Comparison of ENCODE assay signal across 8 mouse cellular contexts in the genomic region with DNA sequence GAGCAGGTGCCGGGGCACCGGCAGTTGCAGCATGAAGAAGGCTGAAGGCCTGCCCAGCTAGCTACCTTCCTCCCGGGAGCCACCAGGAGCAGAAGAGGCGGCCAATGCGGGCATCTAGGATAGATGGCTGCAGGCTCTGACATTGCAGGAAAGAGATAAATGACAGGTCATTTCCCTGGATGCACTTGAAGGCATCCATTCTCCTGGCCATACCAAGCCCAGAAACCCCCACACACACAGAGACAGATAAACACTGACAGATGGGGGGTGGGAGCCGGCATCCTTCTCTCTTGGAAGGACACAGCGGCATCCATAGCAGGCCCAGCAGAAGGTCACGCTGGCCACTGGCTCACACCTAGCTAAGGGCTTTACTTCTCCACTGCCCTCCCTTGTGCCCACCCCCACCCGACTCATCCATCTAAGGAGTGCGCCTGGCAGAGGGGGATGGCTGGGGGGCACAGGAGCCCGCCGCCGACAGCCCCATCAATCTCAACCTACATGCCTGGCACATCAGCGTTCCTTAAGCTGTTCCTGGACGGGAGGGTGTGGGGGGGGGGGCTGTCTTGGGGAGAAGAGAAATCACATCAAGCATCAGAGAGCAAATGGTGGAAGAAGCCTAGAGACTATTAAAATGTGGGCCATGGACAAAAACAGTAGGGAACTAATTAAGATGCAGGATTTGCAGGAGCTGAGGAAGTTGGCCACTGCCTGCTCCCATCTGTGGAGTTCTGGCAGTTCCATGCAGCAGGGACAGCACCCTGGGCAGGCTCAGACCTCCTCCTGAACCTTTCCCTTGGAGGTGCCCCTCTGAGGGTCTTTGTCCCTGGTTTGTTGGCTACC.
DNase-seq lines count a peak whose midpoint lies in the region; ATAC-seq lines count a peak whose summit lies in the region.

No protein-coding gene starts in this region.

- H3K9ac ChIP-seq in midbrain, embryonic 14.5 days (replicated peaks; ENCODE audit: low read length) = no peak overlapping the region
- no peak overlapping the region for H3K9ac ChIP-seq in midbrain, embryonic 15.5 days
- no peak overlapping the region for H3K9ac ChIP-seq in forebrain, embryonic 15.5 days (replicated peaks)

- WGBS in midbrain, embryonic 14.5 days = 62% methylated on average over 15 of the region's 15 CpGs
- 61% methylated on average over 15 of the region's 15 CpGs for WGBS in midbrain, embryonic 15.5 days
- WGBS in forebrain, embryonic 15.5 days = 67% methylated on average over 15 of the region's 15 CpGs

- peaks cover 27% of the 10 kb centered on the region for H3K4me1 ChIP-seq in midbrain, embryonic 14.5 days (ENCODE audit: control insufficient read depth, insufficient read depth, low read length)
- peaks cover 22% of the 10 kb centered on the region for H3K4me1 ChIP-seq in midbrain, embryonic 15.5 days
- peaks cover 26% of the 10 kb centered on the region for H3K4me1 ChIP-seq in forebrain, embryonic 15.5 days

- no peak overlapping the region for H3K4me3 ChIP-seq in midbrain, embryonic 14.5 days (replicated peaks; ENCODE audit: low read depth, low read length)
- no peak overlapping the region for H3K4me3 ChIP-seq in midbrain, embryonic 15.5 days
- no peak overlapping the region for H3K4me3 ChIP-seq in forebrain, embryonic 15.5 days

- H3K27me3 ChIP-seq in midbrain, embryonic 14.5 days (ENCODE audit: control insufficient read depth, insufficient read depth, low read length) = no peaks in the 10 kb centered on the region
- H3K27me3 ChIP-seq in midbrain, embryonic 15.5 days (replicated peaks) = no peaks in the 10 kb centered on the region
- no peaks in the 10 kb centered on the region for H3K27me3 ChIP-seq in forebrain, embryonic 15.5 days

- peak overlapping the region; percentile 32; the same call in 1 of the 2 replicates for H3K27ac ChIP-seq in midbrain, embryonic 14.5 days (replicated peaks; ENCODE audit: low read depth, low read length)
- H3K27ac ChIP-seq in midbrain, embryonic 15.5 days = no peak overlapping the region
- peak overlapping the region; percentile 53 for H3K27ac ChIP-seq in forebrain, embryonic 15.5 days (replicated peaks)

- DNase-seq in heart, adult 11 months = peak; percentile 84
- DNase-seq in heart, postnatal 10 days = no peak
- DNase-seq in midbrain, embryonic 14.5 days = no peak
- DNase-seq in left cerebral cortex, postnatal 14 days (ENCODE audit: low spot score in 2 of 2) = peak; percentile 37 to 60
- DNase-seq in urinary bladder, postnatal 36 days (ENCODE audit: low spot score in 2 of 2) = no peak

- no peak overlapping the region for H3K4me2 ChIP-seq in midbrain, embryonic 14.5 days (ENCODE audit: low read length)
- H3K4me2 ChIP-seq in midbrain, embryonic 15.5 days = no peak overlapping the region
- H3K4me2 ChIP-seq in forebrain, embryonic 15.5 days (replicated peaks) = no peak overlapping the region

- H3K9me3 ChIP-seq in midbrain, embryonic 14.5 days (ENCODE audit: control insufficient read depth, low read length) = no peaks in the 10 kb centered on the region
- no peaks in the 10 kb centered on the region for H3K9me3 ChIP-seq in midbrain, embryonic 15.5 days
- no peaks in the 10 kb centered on the region for H3K9me3 ChIP-seq in forebrain, embryonic 15.5 days

- H3K36me3 ChIP-seq in midbrain, embryonic 14.5 days (ENCODE audit: control insufficient read depth, insufficient read depth, low read length) = no peaks in the 10 kb centered on the region
- no peaks in the 10 kb centered on the region for H3K36me3 ChIP-seq in midbrain, embryonic 15.5 days (replicated peaks)
- no peaks in the 10 kb centered on the region for H3K36me3 ChIP-seq in forebrain, embryonic 15.5 days

- no peak for ATAC-seq in midbrain, embryonic 14.5 days (ENCODE audit: low FRiP score, low TSS enrichment)
- no peak for ATAC-seq in midbrain, embryonic 15.5 days (replicated peaks)
- ATAC-seq in forebrain, embryonic 15.5 days (replicated peaks) = peak; percentile 70
- ATAC-seq in CD4-positive, CD25-positive, alpha-beta regulatory T cell, adult 4 months = no peak

- intact Hi-C loops in heart, postnatal 10 days (cut with DNase I) = no loop called here
- intact Hi-C loops in left cerebral cortex, postnatal 14 days (cut with DNase I) = no loop called here

Comparison
In these comparisons a context has a peak if more than half of its experiments do, and no peak if none do; other contexts are left out.
1. DNase-seq: peak in heart, adult 11 months (single experiment) and left cerebral cortex, postnatal 14 days (2 of 2); none in heart, postnatal 10 days (0 of 2), midbrain, embryonic 14.5 days (single experiment) and urinary bladder, postnatal 36 days (0 of 2).